Mouse (Mus musculus) liver, postnatal 0 days (tissue): ENCODE measurements around the gene C030005K15Rik.

Experiments used
- CTCF ChIP-seq: sonication (generic); IDR thresholded peaks from 2 replicates; pipeline ENCODE4 v1.5.1; 2016; ENCODE audit warnings: antibody characterized with exemption, low read depth
- EP300 ChIP-seq: IDR thresholded peaks from 2 replicates; pipeline ENCODE4 v1.6.1; 2016; ENCODE audit warnings: antibody characterized with exemption, low read depth, mild to moderate bottlenecking

- TF ChIP-seq CTCF (no peak), EP300 (no peak)
These were observed 39.4 kb downstream of the C030005K15Rik start for GRCm38 (mm10) chr10:97687198-97687597.
